Mouse (Mus musculus): ENCODE results near the gene Mis18a.

DNA sequence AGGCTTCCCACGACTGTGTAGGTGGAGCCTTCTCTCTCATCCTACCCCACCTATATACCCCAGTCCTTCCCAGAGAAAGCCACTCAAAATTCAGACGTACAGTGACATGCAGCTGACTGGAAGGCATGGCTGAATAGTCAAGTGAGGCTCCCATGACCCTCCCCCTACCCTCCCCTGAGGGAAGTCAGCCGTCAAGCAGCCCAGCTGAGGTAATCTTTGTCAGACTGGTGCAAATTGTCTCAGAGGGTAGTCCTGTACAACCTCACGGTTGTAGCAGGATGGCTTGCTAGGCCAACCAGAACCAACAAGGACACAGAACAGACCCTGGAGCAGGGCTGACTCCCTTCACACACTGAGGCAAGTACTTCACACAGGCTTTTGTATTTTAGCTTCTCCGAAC is 43.1 kb downstream of the Mis18a start:
- no peak for TF ChIP-seq POLR2A (IDR thresholded peaks at IDR 0.05; ENCODE audit: insufficient read depth, low read depth, low read length)
- no peak for TF ChIP-seq CTCF (IDR thresholded peaks at IDR 0.05)
